Mouse (Mus musculus): ENCODE results near the gene Eras.
"Not testable (repeated sequence)": the region's sequence is repeated elsewhere in the genome, so short reads cannot be mapped to it uniquely, and the experiment has no call there.

The Eras gene

GRCm38 (mm10) chrX:7909242-7909641 lies 19.2 kb downstream of the Eras start, which contains the start of gene Gm10490:
Gm10490 (plus strand) TSS chrX:7909542.
- DNase-seq, result not testable (repeated sequence)

DNA sequence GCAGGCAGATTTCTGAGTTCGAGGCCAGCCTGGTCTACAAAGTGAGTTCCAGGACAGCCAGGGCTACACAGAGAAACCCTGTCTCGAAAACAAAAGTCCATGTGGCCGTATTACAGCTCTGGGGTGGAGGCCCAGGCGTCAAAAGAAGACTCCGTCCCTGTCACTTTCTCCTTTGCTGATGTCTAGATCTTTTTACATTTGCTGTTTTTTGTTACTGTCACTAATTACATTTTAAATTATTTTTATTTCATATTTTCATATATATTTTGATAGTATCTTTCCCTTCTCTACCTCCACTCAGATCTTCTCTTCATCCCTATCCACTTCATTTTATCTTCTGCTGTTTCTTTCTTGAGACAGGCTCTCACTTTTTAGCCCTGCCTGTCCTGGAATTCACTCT lies 20.7 kb downstream of the Eras start, which contains the start of gene Gm10491:
Gm10491 (minus strand) TSS at position 101 of the 400 bp plus-strand sequence.
- DNase-seq, result no peak

GRCm38 (mm10) chrX:7904441-7904840 lies 24.0 kb downstream of the Eras start:
- DNase-seq, result no peak

DNA sequence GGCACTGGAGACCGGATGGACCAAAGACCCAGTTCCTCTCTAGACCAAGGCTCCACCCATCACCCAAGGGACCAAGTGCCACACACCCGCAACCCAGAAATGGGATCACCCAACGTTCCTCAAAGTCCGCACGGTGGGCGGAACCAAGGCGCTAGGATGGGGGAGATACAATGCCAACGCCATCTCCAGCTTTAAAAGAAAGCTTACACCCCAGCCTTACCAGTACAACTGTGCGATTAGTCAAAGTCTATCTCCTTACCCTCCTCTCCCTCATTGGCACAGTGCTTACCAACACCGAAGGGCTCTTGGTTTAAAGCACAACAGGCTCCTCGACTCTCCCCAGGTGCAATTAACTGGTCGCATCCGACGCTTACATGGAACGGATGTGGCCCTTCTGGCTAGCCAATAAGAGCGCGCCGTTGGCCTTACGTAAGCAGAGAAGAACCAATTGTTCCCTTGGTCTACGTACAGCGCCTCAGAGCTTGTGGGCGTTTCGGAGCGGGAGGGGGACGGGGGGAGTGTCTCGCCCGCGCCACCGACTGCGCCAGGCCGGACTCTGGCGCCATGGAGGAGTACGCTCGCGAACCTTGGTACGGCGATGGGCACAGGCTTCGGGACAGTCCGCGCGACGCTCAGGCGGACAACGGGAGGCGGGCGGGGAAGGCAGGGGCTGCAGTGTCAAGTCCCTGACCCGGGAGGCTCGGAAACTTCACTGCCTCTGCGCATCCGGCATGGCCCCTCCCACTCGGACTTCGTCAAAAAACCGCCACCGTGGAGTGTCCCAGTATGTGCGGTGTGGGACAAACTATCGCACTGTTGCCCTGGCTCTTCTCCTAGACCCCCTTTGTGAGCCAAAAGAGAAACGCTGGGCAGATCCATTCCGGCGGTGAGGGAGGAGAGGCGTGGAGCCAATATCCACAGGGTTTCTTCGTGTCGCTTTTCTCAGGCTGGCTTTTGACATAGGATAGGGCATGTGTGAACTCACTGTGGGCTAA lies 29.2 kb downstream of the Eras start, which contains the start of the genes Pqbp1 and Timm17b:
Pqbp1 (minus strand) TSS at position 390 of the 995 bp plus-strand sequence.
Timm17b (plus strand) TSS at position 478 of the 995 bp plus-strand sequence.
- DNase-seq, result peak; percentile 88 to 93

GRCm38 (mm10) chrX:7898211-7898610 lies 30.2 kb downstream of the Eras start:
- peak in 1 of 2 experiments; percentile 17 for DNase-seq

DNA sequence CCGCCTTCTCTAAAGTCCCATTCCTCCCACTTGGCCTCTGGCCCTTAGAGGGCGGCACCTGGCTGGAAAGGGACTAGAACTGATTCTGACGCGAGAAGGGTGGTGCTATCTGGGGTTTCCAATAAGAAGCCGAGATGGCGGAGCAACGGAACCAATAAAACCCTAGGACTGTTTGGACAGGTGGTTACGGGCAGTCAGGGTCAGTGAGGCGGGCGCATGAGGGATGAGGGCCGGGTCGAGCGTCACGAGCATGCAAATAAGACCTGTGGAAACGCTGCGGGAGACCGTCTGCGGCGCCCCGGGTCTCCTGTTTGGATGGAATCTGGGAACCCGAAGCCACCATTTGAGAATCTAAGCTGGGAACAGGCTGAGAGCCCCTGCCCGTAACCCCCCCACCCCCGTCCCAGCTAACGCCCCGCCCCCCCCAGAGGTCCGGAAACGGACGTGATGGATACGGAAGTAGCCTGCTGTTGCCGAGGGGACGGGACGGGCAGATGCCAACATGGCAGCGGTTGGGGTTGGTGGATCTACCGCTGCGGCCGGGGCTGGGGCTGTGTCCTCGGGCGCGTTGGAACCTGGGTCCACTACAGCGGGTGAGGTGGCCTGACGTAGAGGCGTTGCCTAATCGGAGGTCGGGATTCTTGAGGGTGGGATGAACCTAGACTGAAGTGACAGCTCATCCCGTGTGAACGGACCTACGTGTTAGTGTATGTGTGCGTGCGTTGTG lies 44.4 kb downstream of the Eras start, which contains the start of gene Slc35a2:
Slc35a2 (plus strand) TSS at position 188 of the 727 bp plus-strand sequence.
- DNase-seq, result peak; percentile 88 to 92

DNA sequence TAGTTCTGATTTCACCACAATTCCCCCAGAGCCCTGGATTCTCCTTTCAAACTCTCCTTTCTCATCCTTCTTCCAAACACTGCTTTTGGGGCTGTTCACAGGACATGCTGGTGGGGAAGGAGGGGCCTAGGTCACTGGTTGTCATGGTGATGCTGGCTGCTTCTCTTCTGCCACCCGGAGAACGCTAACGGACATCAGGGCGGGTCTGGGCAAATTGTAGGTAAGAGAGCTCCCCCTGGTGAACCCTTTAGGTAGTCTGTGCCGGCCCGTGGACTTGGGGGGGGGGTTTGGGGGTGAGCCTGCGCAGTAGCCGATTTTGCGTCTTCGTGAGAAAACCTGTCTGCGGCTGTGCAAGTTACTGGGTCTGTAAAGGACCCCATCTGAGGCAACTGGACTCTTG lies 48.6 kb downstream of the Eras start:
- peak; percentile 85 to 86 for DNase-seq

- peak; percentile 54 to 57 for DNase-seq
These were observed 49.9 kb downstream of the Eras start for GRCm38 (mm10) chrX:7878495-7878894.

- peak; percentile 90 to 93 for DNase-seq
These were observed 50.4 kb downstream of the Eras start, which contains the start of gene Pim2 for GRCm38 (mm10) chrX:7878007-7878419. Pim2 (plus strand) TSS chrX:7878262.
